Mouse (Mus musculus): ENCODE data around the gene Pde7b. TPM values are rescaled to one million over a fixed set of nuclear protein-coding genes. Genes with fewer than 3 reads are reported as not detected.
A peak's percentile ranks its signal among the peaks of the same experiment; 100 is the strongest.

The Pde7b gene
- polyA plus RNA-seq, 1 experiment from 2014 or later = 2.1 TPM

- ATAC-seq (replicated peaks; ENCODE audit: low FRiP score, low read depth) (no peak), DNase-seq (ENCODE audit: low spot score) (no peak)
- Histone ChIP-seq H3K27ac (no peak overlapping the region), H3K36me3 (ENCODE audit: insufficient read depth, low read length) (no peaks in the 10 kb centered on the region), H3K9me3 (replicated peaks; ENCODE audit: low read length) (no peaks in the 10 kb centered on the region), H3K4me3 (replicated peaks; ENCODE audit: low read depth, low read length) (no peak overlapping the region), H3K9ac (ENCODE audit: low read depth, low read length) (no peak overlapping the region), H3K27me3 (ENCODE audit: insufficient read depth, low read length) (no peaks in the 10 kb centered on the region), H3K4me2 (ENCODE audit: low read length) (no peak overlapping the region), H3K4me1 (replicated peaks; ENCODE audit: insufficient read depth, low read length) (no peaks in the 10 kb centered on the region)
- WGBS = 89% methylated on average over 9 of the region's 9 CpGs
- no peak for TF ChIP-seq CTCF (IDR thresholded peaks at IDR 0.05; ENCODE audit: low read depth)
Observed at GRCm38 (mm10) chr10:20699874-20700273, 25.0 kb downstream of the Pde7b start.

GRCm38 (mm10) chr10:20695637-20696036 is 29.2 kb downstream of the Pde7b start:
- no peaks in the 10 kb centered on the region for H3K27me3 ChIP-seq (ENCODE audit: insufficient read depth, low read length)
- H3K27ac ChIP-seq = no peak overlapping the region
- no peak for ATAC-seq (replicated peaks; ENCODE audit: low FRiP score, low read depth)
- H3K4me2 ChIP-seq (ENCODE audit: low read length) = no peak overlapping the region
- DNase-seq (ENCODE audit: low spot score) = no peak
- H3K4me3 ChIP-seq (replicated peaks; ENCODE audit: low read depth, low read length) = no peak overlapping the region
- no peaks in the 10 kb centered on the region for H3K9me3 ChIP-seq (replicated peaks; ENCODE audit: low read length)
- H3K9ac ChIP-seq (ENCODE audit: low read depth, low read length) = no peak overlapping the region
- no peak for TF ChIP-seq CTCF (IDR thresholded peaks at IDR 0.05; ENCODE audit: low read depth)
- no peaks in the 10 kb centered on the region for H3K4me1 ChIP-seq (replicated peaks; ENCODE audit: insufficient read depth, low read length)
- no peaks in the 10 kb centered on the region for H3K36me3 ChIP-seq (ENCODE audit: insufficient read depth, low read length)
- 86% methylated on average over 11 of the region's 11 CpGs for WGBS

DNA sequence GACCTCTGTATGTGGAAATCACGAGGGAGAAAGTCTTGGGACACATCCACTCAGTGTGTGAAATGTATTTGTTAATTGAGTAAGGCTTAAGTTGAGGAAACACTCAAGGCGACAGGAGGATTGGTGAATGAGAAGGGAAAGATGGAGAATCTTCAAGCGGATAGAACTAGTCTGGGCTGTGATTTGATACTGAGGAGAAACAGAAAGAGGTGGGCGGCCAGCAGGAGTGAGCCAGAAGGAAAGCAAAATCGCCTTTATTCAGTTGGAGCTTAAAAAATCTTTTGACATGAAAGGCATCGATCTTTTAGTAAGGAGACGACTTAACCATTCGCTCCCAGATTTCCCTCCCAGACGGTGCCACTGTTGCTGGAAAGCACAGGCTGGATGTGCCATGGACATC is 34.9 kb downstream of the Pde7b start:
- Histone ChIP-seq H3K9ac (ENCODE audit: low read depth, low read length) (no peak overlapping the region), H3K4me2 (ENCODE audit: low read length) (no peak overlapping the region), H3K4me1 (replicated peaks; ENCODE audit: insufficient read depth, low read length) (no peaks in the 10 kb centered on the region), H3K27ac (no peak overlapping the region), H3K4me3 (replicated peaks; ENCODE audit: low read depth, low read length) (no peak overlapping the region), H3K36me3 (ENCODE audit: insufficient read depth, low read length) (no peaks in the 10 kb centered on the region), H3K9me3 (replicated peaks; ENCODE audit: low read length) (no peaks in the 10 kb centered on the region), H3K27me3 (ENCODE audit: insufficient read depth, low read length) (no peaks in the 10 kb centered on the region)
- ATAC-seq (replicated peaks; ENCODE audit: low FRiP score, low read depth) (no peak), DNase-seq (ENCODE audit: low spot score) (no peak)
- no peak for TF ChIP-seq CTCF (IDR thresholded peaks at IDR 0.05; ENCODE audit: low read depth)
- WGBS = 75% methylated on average over 9 of the region's 9 CpGs

DNA sequence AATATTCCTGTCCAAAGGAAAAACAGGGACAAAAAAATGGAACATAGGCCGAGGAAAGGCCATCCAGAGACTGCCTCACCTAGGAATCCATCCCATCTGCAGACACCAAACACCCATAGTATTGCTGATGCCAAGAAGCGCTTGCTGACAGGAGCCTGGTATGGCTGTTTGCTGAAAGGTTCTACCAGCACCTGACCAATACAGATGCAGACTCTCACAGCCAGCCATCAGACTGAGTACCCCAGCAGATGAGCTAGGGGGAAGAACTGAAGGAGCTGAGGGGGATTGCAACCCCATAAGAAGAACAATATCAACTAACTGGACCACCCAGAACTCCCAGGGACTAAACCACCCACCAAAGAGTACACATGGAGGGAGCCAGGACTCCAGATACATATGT is 40.7 kb downstream of the Pde7b start:
- no peak for TF ChIP-seq CTCF (IDR thresholded peaks at IDR 0.05; ENCODE audit: low read depth)
- H3K9ac ChIP-seq (ENCODE audit: low read depth, low read length) = no peak overlapping the region
- ATAC-seq (replicated peaks; ENCODE audit: low FRiP score, low read depth) = no peak
- no peak overlapping the region for H3K4me3 ChIP-seq (replicated peaks; ENCODE audit: low read depth, low read length)
- H3K36me3 ChIP-seq (ENCODE audit: insufficient read depth, low read length) = no peaks in the 10 kb centered on the region
- no peaks in the 10 kb centered on the region for H3K27me3 ChIP-seq (ENCODE audit: insufficient read depth, low read length)
- H3K9me3 ChIP-seq (replicated peaks; ENCODE audit: low read length) = no peaks in the 10 kb centered on the region
- no peak overlapping the region for H3K27ac ChIP-seq
- 94% methylated on average over 2 of the region's 2 CpGs for WGBS
- H3K4me2 ChIP-seq (ENCODE audit: low read length) = no peak overlapping the region
- DNase-seq (ENCODE audit: low spot score) = no peak
- no peaks in the 10 kb centered on the region for H3K4me1 ChIP-seq (replicated peaks; ENCODE audit: insufficient read depth, low read length)

DNA sequence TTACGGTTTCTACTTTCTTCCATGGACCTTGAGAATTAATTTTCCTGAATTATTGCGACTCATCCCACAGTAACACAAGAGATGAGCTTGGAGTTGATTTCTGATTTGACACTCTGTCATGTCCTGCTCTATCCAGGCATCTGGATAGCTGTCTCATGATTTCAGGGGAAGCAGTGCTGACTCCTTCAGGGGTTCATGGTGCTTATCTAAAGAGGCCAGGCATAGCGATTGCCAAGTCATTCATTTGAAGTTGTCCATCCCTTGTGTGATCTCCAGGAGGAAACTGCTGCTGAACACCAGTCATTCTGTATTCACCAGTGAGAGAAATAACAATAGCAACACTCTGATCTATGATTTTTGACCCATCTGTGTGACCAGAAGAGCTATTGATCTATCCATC is 43.9 kb downstream of the Pde7b start:
- Histone ChIP-seq H3K4me3 (replicated peaks; ENCODE audit: low read depth, low read length) (no peak overlapping the region), H3K9me3 (replicated peaks; ENCODE audit: low read length) (no peaks in the 10 kb centered on the region), H3K36me3 (ENCODE audit: insufficient read depth, low read length) (no peaks in the 10 kb centered on the region), H3K4me1 (replicated peaks; ENCODE audit: insufficient read depth, low read length) (no peaks in the 10 kb centered on the region), H3K27ac (no peak overlapping the region), H3K9ac (ENCODE audit: low read depth, low read length) (no peak overlapping the region), H3K4me2 (ENCODE audit: low read length) (no peak overlapping the region), H3K27me3 (ENCODE audit: insufficient read depth, low read length) (no peaks in the 10 kb centered on the region)
- TF ChIP-seq CTCF (IDR thresholded peaks at IDR 0.05; ENCODE audit: low read depth) = no peak
- no peak for ATAC-seq (replicated peaks; ENCODE audit: low FRiP score, low read depth)
- WGBS = 92% methylated on average over 3 of the region's 3 CpGs
- DNase-seq (ENCODE audit: low spot score) = no peak

GRCm38 (mm10) chr10:20675321-20675720 is 49.6 kb downstream of the Pde7b start:
- peak; percentile 18 for DNase-seq (ENCODE audit: low spot score)
- no peaks in the 10 kb centered on the region for H3K36me3 ChIP-seq (ENCODE audit: insufficient read depth, low read length)
- H3K9me3 ChIP-seq (replicated peaks; ENCODE audit: low read length) = no peaks in the 10 kb centered on the region
- no peaks in the 10 kb centered on the region for H3K4me1 ChIP-seq (replicated peaks; ENCODE audit: insufficient read depth, low read length)
- H3K4me2 ChIP-seq (ENCODE audit: low read length) = no peak overlapping the region
- no peak overlapping the region for H3K4me3 ChIP-seq (replicated peaks; ENCODE audit: low read depth, low read length)
- no peaks in the 10 kb centered on the region for H3K27me3 ChIP-seq (ENCODE audit: insufficient read depth, low read length)
- 27% methylated on average over 3 of the region's 3 CpGs for whole genome bisulfite sequencing
- H3K27ac ChIP-seq = no peak overlapping the region
- TF ChIP-seq CTCF (IDR thresholded peaks at IDR 0.05; ENCODE audit: low read depth) = no peak
- no peak overlapping the region for H3K9ac ChIP-seq (ENCODE audit: low read depth, low read length)
- ATAC-seq (replicated peaks; ENCODE audit: low FRiP score, low read depth) = no peak

GRCm38 (mm10) chr10:20673798-20674197 is 51.1 kb downstream of the Pde7b start:
- H3K27ac ChIP-seq = no peak overlapping the region
- no peak overlapping the region for H3K4me3 ChIP-seq (replicated peaks; ENCODE audit: low read depth, low read length)
- no peak for DNase-seq (ENCODE audit: low spot score)
- H3K4me2 ChIP-seq (ENCODE audit: low read length) = no peak overlapping the region
- no peak for ATAC-seq (replicated peaks; ENCODE audit: low FRiP score, low read depth)
- TF ChIP-seq CTCF (IDR thresholded peaks at IDR 0.05; ENCODE audit: low read depth) = no peak
- 83% methylated on average over 4 of the region's 4 CpGs for WGBS
- no peaks in the 10 kb centered on the region for H3K4me1 ChIP-seq (replicated peaks; ENCODE audit: insufficient read depth, low read length)
- no peaks in the 10 kb centered on the region for H3K27me3 ChIP-seq (ENCODE audit: insufficient read depth, low read length)
- no peaks in the 10 kb centered on the region for H3K9me3 ChIP-seq (replicated peaks; ENCODE audit: low read length)
- no peaks in the 10 kb centered on the region for H3K36me3 ChIP-seq (ENCODE audit: insufficient read depth, low read length)
- no peak overlapping the region for H3K9ac ChIP-seq (ENCODE audit: low read depth, low read length)

Measured in kidney, postnatal 0 days (tissue).